Mouse (Mus musculus) megakaryocyte-erythroid progenitor cell, adult 5 weeks (primary cell): ENCODE measurements around the gene Mfsd12. TPM values are rescaled to one million over a fixed set of nuclear protein-coding genes. Genes with fewer than 3 reads are reported as not detected.

Experiments used
- polyA plus RNA-seq: library from polyadenylated mRNA; stranded (reverse); fragments of >175 nt; gene quantifications from 2 replicates; pipeline ENCODE4 v1.2.3, GENCODE M21; 2012

Gene Mfsd12
- 60.6 and 65.0 TPM in 2 replicates for polyA plus RNA-seq

DNA sequence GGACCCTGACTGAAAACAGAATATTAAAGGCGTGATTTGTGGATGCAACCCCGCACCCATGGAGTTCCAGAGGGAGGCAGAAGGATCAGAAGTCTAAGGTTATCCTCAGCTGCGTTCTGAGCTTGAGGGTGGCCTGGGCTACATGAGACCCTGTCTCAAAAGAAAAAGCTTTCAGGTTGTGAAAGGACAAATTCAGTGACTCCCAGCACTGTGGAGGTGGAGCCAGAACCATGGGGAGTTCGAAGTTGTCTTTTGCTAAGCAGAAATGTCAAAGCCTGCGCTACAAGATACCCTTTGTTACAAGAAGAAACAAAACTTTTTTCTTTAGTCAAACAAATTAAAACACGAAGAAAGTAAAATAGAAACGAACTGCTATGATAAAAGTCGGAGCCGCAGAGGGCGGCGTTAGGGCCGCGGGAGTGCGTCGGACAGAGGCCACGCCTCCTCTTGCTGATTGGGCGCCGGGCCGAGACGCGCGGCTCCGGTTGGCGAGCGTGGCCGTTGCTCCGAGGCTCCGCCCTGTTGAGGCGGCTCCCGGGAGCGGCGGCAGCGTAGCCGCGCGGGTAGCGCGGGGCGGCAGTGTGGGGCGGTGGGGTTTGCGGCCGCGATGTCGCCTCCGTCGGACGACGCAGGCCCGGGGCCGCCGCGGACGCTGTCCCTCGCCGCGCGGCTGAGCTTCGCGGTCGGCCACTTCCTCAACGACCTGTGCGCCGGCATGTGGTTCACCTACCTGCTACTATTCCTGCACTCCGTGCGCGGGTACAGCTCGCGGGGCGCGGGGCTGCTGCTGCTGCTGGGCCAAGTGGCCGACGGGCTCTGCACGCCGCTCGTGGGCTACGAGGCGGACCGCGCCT lies at the start of gene Mfsd12:
Gene Mfsd12 (plus strand): TSS at position 501 of the 854 bp plus-strand sequence.

GRCm38 (mm10) chr10:81320550-81321347 lies 36.5 kb upstream of the Mfsd12 start, which contains the start of gene Cactin:
Cactin (plus strand) TSS chr10:81321103.

DNA sequence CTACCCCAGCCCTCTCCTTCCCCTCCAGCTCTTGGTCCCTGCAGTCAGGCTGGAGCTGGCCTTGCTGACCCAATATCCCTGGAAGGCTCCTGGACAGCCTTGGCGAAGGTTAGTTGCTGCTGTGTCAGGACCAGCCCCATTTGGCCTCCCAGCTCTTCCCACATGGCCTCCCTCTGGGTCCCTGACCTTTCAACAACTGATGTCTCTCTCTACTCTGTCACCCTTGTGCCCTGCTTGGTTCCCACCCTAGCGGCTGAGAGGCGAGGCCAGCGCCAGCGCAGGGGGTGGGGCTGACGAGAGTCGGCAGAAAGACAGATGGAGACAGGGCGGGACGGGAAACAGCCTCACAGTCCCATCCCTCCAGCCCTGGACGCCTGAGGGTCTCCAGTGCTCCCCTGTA lies 28.9 kb upstream of the Mfsd12 start, which contains the start of gene Tbxa2r:
Gene Tbxa2r (plus strand): TSS at position 346 of the 400 bp plus-strand sequence.

GRCm38 (mm10) chr10:81342686-81343505 lies 14.4 kb upstream of the Mfsd12 start, which contains the start of gene Gipc3:
Gipc3 (minus strand) TSS chr10:81343266.

DNA sequence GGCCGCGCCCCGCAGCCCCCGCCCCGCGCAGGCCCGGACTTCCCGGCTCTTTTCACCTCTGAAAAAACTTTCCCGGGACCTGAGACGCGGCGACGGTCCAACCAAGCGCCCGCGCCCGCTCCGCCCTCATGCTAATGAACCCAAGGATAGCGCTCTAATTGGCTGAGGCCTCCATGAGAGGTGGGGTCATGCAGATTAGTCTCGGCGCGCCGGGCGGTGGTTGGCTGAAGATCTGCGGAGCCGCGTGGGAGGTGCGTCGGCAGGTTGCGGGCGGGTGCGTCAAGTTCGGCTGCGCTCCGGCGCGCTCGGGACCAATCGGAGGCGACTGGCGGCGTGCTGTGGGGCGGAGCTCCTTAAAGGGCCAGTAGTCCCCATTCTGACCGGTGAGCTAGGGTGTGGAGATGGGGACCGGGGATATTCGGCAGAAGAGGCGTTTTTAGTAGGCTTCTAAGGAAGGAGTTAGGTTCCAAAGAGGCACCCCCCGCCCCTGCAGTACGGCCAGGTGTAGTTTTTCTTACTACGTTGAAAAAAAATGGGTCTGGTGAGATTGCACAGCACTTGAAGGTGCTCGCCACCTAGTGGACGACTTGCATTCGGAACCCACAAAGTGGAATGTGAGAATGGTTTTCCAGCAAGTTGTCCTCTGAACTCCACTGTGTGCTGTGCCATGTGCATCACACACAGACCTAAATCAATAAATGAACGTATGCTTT lies 6.8 kb upstream of the Mfsd12 start, which contains the start of gene Hmg20b:
Gene Hmg20b (minus strand): TSS at position 130 of the 713 bp plus-strand sequence.

DNA sequence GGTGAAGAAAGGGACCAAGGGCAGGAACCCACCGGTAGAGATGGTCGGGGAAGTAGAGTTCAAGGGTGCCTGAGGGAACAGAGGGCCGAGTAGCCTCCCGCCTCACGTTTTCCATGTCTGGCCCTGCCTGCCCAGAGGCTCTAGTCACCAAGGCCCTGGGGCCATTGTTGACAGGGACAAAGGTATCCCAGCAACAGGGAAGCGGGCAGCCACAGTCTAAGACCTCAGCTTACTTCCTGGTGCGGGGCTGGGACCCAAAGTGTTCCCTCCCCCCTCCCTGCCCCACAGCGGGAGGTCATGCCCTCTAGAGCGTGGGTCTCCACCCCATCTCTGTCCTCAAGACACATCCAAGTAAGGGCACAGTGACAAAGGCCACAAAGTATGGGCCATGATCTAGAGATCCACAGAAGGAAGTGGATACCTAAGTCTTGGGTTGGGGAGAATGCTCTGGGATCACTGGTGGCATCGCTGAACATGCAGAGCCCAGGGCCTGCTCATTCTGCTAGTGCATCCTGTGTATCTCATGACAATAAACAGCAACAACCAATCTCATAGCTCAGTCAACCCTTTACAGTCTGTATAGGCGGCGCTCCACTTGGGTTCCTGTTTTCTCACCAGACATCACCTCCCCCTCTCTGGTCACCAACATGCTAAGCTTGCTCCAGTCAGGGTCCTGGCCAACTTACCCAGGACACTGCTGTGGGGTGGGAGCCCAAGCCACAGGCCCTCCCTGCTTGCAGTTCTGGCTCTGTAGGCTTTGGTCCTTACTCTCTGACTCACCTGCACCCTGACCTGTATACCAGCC lies 8.6 kb downstream of the Mfsd12 start, which contains the start of gene 4930404N11Rik:
Gene 4930404N11Rik (minus strand): TSS at position 145 of the 805 bp plus-strand sequence.

GRCm38 (mm10) chr10:81377793-81378552 lies 20.7 kb downstream of the Mfsd12 start, which contains the start of gene Fzr1:
Fzr1 (minus strand) TSS chr10:81378516.

GRCm38 (mm10) chr10:81383802-81384604 lies 26.7 kb downstream of the Mfsd12 start, which contains the start of the genes Dohh and Gm48551:
Dohh (plus strand) TSS chr10:81384428.
Gm48551 (plus strand) TSS chr10:81384466.

DNA sequence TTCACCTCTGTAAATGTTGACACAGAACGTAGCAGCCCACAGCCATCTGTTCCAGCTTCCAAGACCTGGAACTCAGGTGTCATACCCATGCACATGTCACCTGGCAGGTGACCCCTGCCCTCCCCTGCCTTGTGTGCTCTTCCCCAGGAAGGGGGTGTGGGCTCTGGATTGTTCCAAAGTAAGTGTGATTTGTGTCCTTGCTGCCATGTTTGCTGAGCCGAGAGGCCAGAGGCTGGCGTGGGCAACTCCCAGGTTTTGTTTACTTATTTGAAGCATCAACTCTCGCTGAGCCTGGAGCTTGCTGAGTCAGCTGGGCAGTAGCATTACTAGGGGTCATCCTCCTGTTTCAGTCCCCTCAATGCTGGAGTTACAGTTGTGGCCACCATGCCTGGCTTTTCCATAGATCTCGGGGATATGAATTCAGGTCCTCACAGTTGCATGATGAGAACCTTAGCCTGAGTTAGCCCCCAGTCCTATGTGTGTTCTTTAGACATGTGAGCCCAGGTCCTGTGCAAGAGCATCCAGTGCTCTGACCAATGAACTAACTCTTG lies 31.3 kb downstream of the Mfsd12 start, which contains the start of gene Gm48552:
Gene Gm48552 (plus strand): TSS at position 501 of the 551 bp plus-strand sequence.

DNA sequence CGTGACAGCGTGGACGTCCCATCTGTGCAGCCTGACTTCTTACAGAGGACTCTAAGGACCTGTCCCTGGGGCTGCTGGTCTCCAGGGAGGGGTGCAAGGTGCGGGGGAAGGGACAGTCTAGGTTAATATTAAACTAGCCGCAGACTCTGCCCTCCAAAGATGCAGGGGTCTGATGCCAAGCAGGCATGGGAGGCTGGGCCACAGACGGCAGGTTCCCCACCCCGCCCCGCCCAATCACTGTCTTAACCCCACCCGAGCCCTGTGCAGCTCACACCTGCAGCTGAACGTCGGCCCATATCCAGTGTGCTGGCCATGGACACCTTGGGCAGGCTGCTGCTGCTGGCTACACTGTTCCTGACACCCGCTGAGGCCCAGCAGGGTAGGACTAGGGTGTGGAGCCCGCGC lies 35.5 kb downstream of the Mfsd12 start, which contains the start of gene Smim24:
Gene Smim24 (plus strand): TSS at position 271 of the 405 bp plus-strand sequence.

Other genes with a start within 250 kb of the Mfsd12 start
- gene Zbtb7a, start 222.3 kb upstream of the Mfsd12 start, polyA plus RNA-seq: 140 and 145 TPM in 2 replicates
- 42.4 and 50.2 TPM in 2 replicates for gene Pias4, start 189.6 kb upstream of the Mfsd12 start, polyA plus RNA-seq
- gene Eef2, start 180.9 kb upstream of the Mfsd12 start, polyA plus RNA-seq: 2,457 and 2,760 TPM in 2 replicates
- 87.1 and 87.3 TPM in 2 replicates for gene Dapk3, start 174.5 kb upstream of the Mfsd12 start, polyA plus RNA-seq
- gene 4930442H23Rik, start 173.6 kb upstream of the Mfsd12 start, polyA plus RNA-seq: not detected in 2 replicates
- gene Nmrk2, start 155.4 kb upstream of the Mfsd12 start, polyA plus RNA-seq: not detected in 2 replicates
- gene Atcay, start 126.7 kb upstream of the Mfsd12 start, polyA plus RNA-seq: 0.06 TPM in 1 of 2 replicates, not detected in the other
- gene Zfr2, start 124.3 kb upstream of the Mfsd12 start, polyA plus RNA-seq: 0.35 and 0.63 TPM in 2 replicates
- gene Matk, start 104.6 kb upstream of the Mfsd12 start, polyA plus RNA-seq: 66.6 and 73.6 TPM in 2 replicates
- gene Mrpl54, start 90.6 kb upstream of the Mfsd12 start, polyA plus RNA-seq: 478 and 479 TPM in 2 replicates
- gene Apba3, start 90.5 kb upstream of the Mfsd12 start, polyA plus RNA-seq: 99.2 and 99.9 TPM in 2 replicates
- 15.6 and 16.5 TPM in 2 replicates for gene Tjp3, start 65.9 kb upstream of the Mfsd12 start, polyA plus RNA-seq
- 317 and 331 TPM in 2 replicates for gene Pip5k1c, start 64.5 kb upstream of the Mfsd12 start, polyA plus RNA-seq
- gene Cactin, start 36.4 kb upstream of the Mfsd12 start, polyA plus RNA-seq: 96.8 and 123 TPM in 2 replicates
- 3.6 and 5.2 TPM in 2 replicates for gene Tbxa2r, start 28.8 kb upstream of the Mfsd12 start, polyA plus RNA-seq
- gene Gipc3, start 14.2 kb upstream of the Mfsd12 start, polyA plus RNA-seq: 0.32 and 0.93 TPM in 2 replicates
- 274 and 308 TPM in 2 replicates for gene Hmg20b, start 7.0 kb upstream of the Mfsd12 start, polyA plus RNA-seq
- 2.8 and 5.0 TPM in 2 replicates for gene 4930404N11Rik, start 8.3 kb downstream of the Mfsd12 start, polyA plus RNA-seq
- 55.8 and 61.0 TPM in 2 replicates for gene Fzr1, start 21.0 kb downstream of the Mfsd12 start, polyA plus RNA-seq
- gene Dohh, start 26.9 kb downstream of the Mfsd12 start, polyA plus RNA-seq: 169 and 171 TPM in 2 replicates
- 0.64 and 1.3 TPM in 2 replicates for gene Gm48551, start 27.0 kb downstream of the Mfsd12 start, polyA plus RNA-seq
- gene Gm48552, start 31.5 kb downstream of the Mfsd12 start, polyA plus RNA-seq: 6.5 and 12.0 TPM in 2 replicates
- 9.7 and 10.1 TPM in 2 replicates for gene Smim24, start 35.6 kb downstream of the Mfsd12 start, polyA plus RNA-seq
- gene Nfic, start 98.1 kb downstream of the Mfsd12 start, polyA plus RNA-seq: 223 and 238 TPM in 2 replicates
- 0.11 and 0.35 TPM in 2 replicates for gene Celf5, start 125.2 kb downstream of the Mfsd12 start, polyA plus RNA-seq
- gene Ncln, start 138.9 kb downstream of the Mfsd12 start, polyA plus RNA-seq: 293 and 377 TPM in 2 replicates
- gene S1pr4, start 142.6 kb downstream of the Mfsd12 start, polyA plus RNA-seq: 29.4 and 31.3 TPM in 2 replicates
- 62.5 and 63.6 TPM in 2 replicates for gene Gna15, start 166.7 kb downstream of the Mfsd12 start, polyA plus RNA-seq
- 12.9 and 13.1 TPM in 2 replicates for gene Gna11, start 187.7 kb downstream of the Mfsd12 start, polyA plus RNA-seq
- 1,582 and 1,630 TPM in 2 replicates for gene Aes, start 202.0 kb downstream of the Mfsd12 start, polyA plus RNA-seq
- 19.6 and 35.0 TPM in 2 replicates for gene Tle2, start 217.1 kb downstream of the Mfsd12 start, polyA plus RNA-seq
- gene Tle6, start 243.6 kb downstream of the Mfsd12 start, polyA plus RNA-seq: 28.2 and 41.6 TPM in 2 replicates
- 0.09 and 0.15 TPM in 2 replicates for gene BC025920, start 248.8 kb downstream of the Mfsd12 start, polyA plus RNA-seq